Mouse (Mus musculus) spleen, postnatal 14 days (tissue): Measurements from ENCODE around the gene Espn.

Source experiments
- DNase-seq, 2 experiments: peaks; one replicate each; pipeline ENCODE4 v3.0.0; 2021 to 2022; ENCODE audit warnings: low spot score in 2 of 2

The Espn gene

DNA sequence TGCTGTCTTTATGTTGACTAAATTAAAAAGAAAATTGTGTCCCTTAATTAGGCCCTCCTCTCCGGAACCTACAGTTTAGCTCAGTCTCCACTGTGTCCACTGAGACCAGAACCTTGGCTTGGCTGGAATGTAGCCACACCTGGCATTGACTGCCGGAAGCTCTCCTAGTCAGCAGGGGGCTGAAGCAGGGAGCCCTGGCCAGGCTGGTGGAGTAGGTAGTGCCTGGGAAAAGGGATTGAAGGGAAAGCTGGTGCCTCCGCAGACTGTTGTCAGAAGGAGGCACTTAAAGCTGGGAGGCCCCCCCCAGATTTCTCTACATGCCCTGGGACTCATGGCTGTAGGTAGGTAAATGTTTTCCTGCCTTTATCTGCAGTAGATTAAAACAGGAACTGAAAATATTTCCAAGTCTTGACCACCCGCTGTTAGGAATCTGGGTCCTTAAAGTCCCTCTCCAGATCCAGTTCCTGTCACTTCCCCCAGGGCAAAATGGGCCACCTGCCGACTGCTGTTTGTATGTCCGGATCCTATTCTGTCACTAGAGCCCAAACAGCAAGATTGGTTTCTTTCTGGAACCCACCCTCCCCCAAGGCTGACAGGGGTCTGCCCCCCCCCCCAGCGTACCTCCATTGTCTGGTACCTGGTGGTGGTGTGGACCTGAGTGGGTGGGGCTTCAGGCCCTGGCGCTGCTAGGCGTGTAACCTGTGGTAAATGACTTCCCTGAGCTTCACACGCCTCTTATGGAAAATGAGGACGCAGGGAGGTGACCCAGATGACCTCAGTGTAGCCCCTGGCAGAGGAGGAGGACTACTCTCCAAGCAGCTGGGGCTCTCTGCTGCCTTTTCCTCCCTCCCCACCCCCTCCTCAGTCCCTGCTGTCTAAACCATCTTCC, 54.0 kb downstream of the Espn start:
- no peak for DNase-seq

- DNase-seq, result no peak
Observed at GRCm38 (mm10) chr4:152096927-152097326, 55.2 kb downstream of the Espn start.

GRCm38 (mm10) chr4:152095937-152096910, 55.9 kb downstream of the Espn start:
- peak; percentile 74 to 85 for DNase-seq

DNA sequence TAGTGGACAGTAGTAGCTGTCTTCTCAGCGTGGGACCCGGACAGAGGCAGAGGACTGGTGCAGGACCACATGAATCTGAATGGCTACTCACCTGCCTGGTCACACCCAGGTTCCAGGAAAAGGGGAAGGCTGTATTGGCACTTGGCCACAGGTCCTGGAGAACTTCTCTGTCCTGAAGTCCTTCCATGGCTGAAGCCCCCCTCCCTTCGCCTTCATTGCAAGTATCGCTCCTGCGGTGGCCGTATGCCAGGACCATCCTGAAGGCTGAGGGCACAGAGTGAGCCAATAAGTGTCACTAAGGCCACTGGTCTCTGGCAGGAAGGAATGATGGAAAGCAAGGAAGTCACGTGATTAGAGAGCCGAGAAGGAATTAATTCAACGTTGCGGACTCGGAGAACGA, 57.9 kb downstream of the Espn start:
- no peak for DNase-seq

GRCm38 (mm10) chr4:152092751-152093293, 59.3 kb downstream of the Espn start:
- peak; percentile 47 to 52 for DNase-seq

- DNase-seq, result no peak
Observed at GRCm38 (mm10) chr4:152090191-152090590, 62.0 kb downstream of the Espn start.

DNA sequence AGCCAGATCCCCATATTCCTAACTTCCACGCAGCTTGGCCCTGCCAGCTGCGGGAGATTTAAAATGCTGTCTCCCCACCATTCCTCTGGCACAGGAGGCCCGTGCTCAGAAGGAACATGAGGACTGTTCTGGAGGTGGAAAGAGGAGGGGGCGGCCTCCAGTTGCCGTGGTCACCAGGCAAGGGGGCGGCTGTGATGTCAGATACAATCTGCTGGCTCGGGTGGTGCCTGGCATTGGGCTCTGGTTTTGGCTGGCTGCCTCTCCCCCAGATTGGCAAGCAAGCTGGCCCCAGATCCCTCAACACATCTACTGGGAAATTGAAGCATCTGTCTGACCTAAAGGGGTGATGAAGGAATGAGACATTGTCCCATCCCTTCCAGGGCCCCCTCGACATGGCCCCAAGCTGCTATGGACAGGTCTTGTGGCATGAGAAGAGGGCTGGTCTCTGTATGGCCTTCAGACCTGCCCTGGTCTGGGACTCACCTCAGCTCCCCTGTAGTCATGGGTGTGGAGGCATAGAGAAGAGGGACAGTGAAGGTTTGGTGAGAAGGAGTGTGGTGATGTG, 63.5 kb downstream of the Espn start:
- DNase-seq, result no peak

DNA sequence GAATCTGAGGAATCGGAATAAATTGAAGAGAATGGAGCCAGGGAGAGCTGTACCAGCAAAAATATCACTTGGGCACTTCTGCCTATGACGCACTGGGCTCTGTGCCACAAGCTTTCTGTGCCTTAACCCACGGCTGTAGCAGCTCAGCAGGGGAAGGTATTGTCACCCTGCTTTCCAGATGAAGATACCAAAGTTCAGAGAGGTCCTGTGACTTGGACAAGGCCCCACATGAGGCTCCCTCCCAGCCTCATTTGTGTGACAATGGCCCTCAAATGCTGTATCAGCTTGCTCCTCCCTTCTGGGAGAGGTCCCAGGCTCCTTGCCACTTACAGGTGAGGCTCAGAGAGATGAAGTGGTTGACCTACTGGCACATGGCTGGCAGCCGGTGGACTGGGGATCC, 64.0 kb downstream of the Espn start:
- DNase-seq, result no peak

DNA sequence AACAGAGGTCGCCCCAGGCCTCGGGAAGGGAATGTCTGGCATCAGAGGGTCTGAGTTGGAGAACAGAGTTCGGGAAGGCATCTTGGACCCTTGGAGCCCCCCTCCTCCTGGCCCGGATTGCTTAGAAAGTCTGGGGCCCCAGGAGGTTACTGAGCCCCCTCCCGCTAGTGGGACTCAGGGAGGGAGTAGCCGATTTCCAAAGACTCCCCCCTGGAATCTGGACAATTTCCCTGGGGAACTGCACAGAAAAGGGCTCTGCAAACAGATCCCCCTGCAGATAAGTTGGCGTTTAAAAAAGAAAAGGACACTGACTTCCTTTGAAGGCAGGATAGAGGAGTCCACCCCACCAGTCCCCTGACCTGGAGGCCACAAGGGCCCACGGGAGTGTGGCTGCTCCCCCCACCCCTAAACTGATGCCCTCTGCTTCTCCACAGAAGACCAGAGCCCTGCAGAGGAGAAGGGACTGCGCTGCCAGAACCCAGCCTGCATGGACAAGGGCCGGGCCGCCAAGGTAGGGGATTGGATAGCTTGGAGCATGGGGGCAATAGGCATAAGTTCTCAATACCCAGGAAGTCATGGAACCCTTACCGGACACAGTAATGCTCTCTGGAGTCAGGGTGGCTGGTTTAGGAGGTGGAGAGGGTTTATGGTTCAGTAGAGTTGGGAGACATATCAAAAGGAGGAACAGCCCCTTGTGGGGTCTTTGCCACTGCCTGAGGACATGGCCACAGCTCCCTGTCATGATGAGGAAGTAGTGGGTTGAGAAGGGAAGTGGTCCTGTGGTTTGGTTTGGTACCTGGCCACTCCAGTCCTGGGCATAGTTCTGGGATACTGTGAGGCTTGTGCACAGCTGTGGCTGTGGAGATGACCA, 64.7 kb downstream of the Espn start:
- no peak for DNase-seq

DNA sequence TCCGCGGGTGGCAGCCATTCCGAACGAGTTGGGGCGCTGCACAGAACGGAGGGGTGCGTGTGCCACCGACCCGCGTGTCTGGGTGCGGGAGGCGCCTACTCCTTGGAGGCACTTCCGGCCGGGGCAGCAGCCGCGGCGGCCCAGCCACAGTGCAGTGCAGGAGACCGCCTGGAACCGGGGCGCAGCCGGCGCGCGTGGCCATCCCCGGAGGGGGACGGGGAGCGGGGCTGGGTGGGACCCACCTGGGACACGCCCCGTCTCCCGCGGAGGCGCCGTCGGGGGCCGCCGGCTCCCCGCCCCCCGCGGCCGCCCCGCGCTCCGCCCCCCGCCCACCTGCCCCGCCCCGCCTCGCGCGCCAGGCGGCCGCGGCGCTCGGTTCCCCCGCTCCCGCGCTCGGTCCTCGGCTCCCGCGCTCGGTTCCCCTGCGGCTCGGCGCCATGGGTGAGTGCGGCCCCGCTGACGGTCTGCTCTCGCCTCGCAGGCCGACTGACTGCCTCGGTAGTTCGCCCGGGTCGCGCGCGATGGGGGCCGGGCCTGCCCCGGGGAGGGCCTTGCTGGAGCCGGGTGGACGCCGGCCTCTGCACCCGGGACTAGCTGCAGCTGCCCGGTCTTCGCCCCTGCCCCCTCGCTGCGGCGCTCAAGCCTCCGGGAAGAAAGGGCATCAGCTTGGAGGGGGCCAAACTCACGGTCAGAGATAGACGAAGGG, 65.5 kb downstream of the Espn start:
- DNase-seq, result peak in 1 of 2 experiments; percentile 31

DNA sequence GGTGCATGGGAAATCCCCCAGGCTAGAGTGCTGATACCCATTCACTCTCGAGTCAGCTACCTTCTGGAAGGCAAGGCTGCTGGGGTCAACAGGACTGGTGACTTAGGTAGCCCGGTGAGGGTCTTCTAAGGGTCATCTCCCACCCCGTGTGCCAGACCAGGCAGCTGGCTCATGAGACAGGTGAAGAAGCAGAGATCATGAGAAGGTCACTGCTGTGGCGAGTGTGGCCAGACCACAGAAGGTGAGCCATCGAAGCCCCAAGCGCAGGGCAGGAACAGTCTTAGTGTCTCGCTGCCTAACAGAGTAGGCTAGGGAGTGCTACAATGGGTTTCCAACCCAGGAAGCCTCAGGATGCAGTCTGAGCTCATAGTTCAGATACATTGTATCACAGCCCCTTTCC, 67.6 kb downstream of the Espn start:
- no peak for DNase-seq

DNA sequence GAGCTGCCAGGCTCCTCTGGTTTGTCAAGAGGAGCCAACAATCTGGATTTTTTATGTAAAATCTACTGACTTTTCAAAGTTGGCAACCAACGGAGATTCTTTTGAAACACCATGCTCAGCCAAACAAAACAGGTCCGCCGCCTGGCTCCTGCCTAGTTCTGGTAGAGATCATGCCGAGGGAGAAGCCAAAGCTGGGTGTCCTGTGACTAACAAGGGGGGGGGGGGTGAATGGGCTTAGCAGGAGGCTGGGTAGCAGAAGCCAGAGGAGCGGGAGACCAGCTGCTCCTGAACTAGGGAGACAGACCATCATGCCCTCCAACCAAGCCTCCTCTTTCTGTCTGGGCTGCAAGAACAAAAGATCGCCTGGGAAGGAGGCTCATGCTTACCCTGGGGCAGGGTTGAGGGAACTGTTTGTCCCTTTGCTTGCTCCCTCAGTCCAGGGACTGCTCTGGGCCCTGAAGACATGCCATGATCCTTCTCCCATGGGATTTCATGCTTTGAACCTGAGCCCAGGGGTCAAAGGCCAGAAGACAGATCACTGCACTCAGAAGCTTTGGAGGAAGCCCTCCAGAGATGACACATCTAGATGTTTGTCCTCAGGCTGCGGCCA, 68.5 kb downstream of the Espn start:
- DNase-seq, result no peak

DNA sequence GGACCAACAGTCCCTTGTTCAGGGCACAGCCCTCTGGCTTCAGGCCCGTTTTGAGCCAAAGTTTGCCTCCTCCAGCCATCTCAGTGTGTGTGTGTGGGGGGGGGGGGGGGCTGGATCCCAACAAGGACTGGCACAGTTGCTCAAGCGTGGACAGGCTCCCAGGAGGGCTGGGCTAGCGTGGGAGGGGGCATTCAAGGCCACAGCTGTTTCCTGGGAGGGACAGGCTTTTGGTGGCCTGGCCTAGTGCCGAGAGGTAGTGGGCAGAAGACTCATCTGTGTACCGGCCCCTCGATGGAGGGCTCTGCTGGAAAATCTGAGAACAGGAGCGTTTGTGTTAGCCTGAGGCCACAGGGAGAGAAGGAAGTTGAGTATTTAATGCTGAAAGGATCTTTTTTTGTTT, 72.2 kb downstream of the Espn start:
- DNase-seq, result no peak

DNA sequence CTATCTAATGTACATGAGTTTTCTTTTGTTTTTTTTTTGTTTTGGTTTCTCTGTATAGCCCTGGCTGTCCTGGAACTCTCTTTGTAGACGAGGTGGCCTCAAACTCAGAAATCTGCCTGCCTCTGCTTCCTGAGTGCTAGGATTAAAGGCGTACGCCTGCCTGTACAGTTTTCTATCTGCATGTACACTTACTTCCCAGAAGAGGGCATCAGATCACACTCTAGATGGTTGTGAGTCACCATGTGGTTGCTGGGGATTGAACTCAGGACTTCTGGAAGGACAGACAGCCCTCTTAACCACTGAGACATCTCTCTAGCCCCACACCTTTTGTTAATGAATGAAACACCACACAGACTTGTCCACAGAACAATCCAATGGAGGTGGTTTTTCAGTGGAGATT, 72.9 kb downstream of the Espn start:
- no peak for DNase-seq

DNA sequence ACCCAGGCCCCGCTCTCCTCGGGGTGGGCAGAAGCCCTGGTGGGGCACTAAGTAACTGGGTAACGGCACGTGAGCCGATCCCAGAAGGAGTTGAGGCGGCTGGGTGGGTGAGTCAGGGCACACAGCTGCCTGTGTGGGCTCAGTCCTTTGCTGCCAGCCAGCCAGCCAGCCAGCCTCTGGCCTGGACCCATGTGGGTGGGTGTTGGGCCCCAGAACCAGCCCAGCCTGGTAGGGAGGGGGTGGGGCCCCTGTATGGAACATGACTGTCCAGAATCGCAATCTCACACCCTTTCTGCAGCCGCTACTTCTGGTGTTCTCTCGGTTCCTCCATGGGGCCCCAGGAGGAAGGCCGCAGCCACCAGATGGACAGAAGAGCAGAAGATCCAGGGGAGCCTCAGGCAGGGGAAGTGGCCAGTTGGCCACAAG, 74.1 kb downstream of the Espn start:
- DNase-seq, result no peak

DNA sequence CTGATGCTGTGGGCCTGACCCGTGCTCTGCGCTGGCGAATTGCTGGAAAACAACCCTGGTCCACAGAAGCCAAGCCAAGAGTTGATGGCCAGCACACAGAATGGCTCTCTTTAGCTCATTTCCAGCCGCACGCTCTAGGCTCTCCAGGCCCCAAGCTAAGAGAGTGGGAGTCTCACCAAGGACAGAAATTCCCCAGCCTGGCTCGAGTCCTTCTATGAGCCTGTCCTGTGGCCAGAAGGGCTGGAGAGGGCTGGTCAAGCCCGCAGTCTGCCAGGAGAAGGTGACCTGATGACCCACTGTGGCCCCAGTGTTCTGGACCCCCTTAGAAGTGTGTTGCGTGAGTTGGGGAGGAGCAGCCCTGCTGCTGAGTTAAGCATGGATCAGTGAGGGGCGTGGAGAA, 75.0 kb downstream of the Espn start:
- no peak for DNase-seq

DNA sequence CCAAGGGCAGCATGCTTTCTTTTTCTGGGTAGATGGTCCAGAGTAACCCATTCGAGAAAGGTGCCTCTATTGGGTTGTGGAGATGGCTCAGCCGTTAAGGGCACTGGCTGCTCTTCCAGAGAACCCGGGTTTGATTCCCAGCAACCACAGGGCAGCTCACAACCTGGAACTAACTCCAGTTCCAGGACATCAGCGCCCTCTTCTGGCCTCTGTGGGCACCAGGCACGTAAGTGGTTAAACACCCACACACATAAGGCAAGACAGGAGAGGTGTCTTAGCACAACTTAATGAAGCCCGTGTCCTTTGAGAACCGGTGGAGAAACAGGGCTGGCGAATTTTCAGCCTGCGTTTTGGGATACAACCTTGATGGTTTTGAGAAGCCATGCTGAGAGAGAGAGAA, 77.6 kb downstream of the Espn start:
- DNase-seq, result no peak

DNA sequence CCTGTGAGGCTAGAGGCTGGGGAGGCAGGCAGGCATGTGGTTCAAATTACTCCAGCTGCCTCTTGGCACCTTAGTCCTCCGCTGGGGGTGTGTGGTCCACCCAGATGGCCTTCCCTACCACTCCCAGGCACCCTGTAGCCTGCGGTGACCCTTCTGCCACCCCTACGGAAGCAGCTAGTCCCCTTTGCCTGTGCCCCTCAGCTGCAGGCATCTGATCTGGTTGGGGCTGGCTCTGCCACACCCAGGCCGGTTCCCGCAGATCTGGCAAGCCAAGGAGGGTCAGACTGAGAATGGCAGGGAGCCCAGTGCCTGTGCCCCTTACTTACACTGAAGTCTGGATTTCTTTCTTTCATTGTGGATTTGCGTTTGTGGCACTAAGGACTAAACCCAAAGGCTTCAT, 78.5 kb downstream of the Espn start:
- DNase-seq, result no peak

DNA sequence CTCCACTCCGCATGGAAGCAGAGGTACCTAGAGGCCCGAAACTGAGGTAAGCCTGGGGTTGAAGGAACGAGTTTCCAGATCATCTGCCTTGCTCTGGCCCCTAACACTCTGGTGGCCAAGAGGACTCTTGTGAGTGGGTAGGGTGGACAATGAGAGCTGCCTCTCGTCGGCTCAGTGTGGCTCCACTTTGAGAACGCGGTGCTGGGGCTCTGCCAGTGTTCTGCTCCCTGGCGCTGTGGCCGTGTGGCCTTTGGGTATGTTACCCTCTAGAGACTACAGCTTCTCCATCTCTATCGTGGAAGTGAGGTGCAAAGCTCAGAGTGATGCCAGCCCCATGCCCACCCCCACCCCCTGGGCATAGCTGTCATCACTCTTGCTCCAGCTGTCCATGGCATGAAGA, 79.5 kb downstream of the Espn start:
- DNase-seq, result no peak

DNA sequence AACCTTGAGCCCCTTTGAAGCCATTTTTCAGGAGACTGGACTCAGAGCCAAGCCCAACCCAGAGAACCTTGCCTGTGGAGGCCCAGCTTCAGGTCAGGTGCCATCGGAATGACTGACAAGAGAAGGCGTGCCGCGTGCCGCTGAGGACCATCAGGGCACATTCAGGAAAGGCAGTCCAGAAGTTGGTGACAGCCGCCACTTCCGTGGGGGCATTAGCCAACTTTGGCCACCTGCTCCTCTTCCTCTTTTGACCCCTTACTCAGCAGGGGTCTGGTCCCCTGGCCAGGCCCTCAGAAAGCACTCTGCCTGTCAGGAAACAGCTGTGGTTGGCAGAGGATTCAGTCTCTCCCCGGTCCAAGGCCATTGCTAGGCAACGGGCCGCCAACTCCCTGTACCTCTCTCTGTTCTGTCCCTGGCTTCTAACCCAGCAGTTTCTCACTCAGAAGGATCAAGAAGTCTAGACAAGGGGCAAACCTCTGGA, 80.0 kb downstream of the Espn start, which contains the start of gene Plekhg5:
Gene Plekhg5 (plus strand): TSS at position 378 of the 481 bp plus-strand sequence.
- no peak for DNase-seq
